Mouse (Mus musculus) stomach, embryonic 16.5 days (tissue): Measurements from ENCODE around the gene Cdk4. TPM values are rescaled to one million over a fixed set of nuclear protein-coding genes. Genes with fewer than 3 reads are reported as not detected.

ENCODE experiments used
- ATAC-seq: fragments of 200-750 bp; cut with Nextera tagmentation; 2 replicates; pipeline ENCODE4 v1.8.0; 2017; ENCODE audit warnings: moderate number of reproducible peaks, moderate TSS enrichment; ENCODE audit not compliant: insufficient read depth, low FRiP score
- H3K27ac ChIP-seq: fragments of 300-500 bp; sonication (generic); 2 replicates; pipeline ENCODE4 v1.5.1; 2014; ENCODE audit warnings: low read length
- H3K27me3 ChIP-seq: fragments of 300-500 bp; sonication (generic); 2 replicates; pipeline ENCODE4 v1.6.1; 2014; ENCODE audit warnings: low read length, control low read depth, mixed read lengths; ENCODE audit not compliant: control insufficient read depth, insufficient read depth
- H3K36me3 ChIP-seq: fragments of 300-500 bp; sonication (generic); 2 replicates; pipeline ENCODE4 v1.6.1; 2014; ENCODE audit warnings: low read length; ENCODE audit not compliant: control insufficient read depth, insufficient read depth
- H3K4me1 ChIP-seq: fragments of 300-500 bp; sonication (generic); 2 replicates; pipeline ENCODE4 v1.6.1; 2014; ENCODE audit warnings: low read length, control low read depth, mixed read lengths; ENCODE audit not compliant: control insufficient read depth, insufficient read depth
- H3K4me2 ChIP-seq: fragments of 300-500 bp; sonication (generic); 2 replicates; pipeline ENCODE4 v1.6.1; 2014; ENCODE audit warnings: low read depth, low read length, mixed read lengths
- H3K4me3 ChIP-seq: fragments of 300-500 bp; sonication (generic); replicated peaks from 2 replicates; pipeline ENCODE4 v1.5.1; 2014; ENCODE audit warnings: mild to moderate bottlenecking, low read length
- H3K9ac ChIP-seq: fragments of 300-500 bp; sonication (generic); 2 replicates; pipeline ENCODE4 v1.6.1; 2014; ENCODE audit warnings: low read length
- H3K9me3 ChIP-seq: fragments of 300-500 bp; sonication (generic); replicated peaks from 2 replicates; pipeline ENCODE4 v1.6.1; 2016; ENCODE audit warnings: low read length, control low read depth; ENCODE audit not compliant: control insufficient read depth
- WGBS: fragments of 180-500 bp; shearing (Covaris S2); extraction: QIAGEN DNeasy Blood & Tissue Kit; methylation state at CpG from one replicate; pipeline ENCODE4 v1.1.7; 2014; 5-methylcytosine and 5-hydroxymethylcytosine counted together
- polyA plus RNA-seq: library from polyadenylated mRNA; unstranded; fragments of >200 nt; fragmentation: Nextera tagmentation; extraction: Ambion mirVana; gene quantifications from 2 replicates; pipeline ENCODE4 v1.2.1, GENCODE M21; 2015

The Cdk4 gene
- polyA plus RNA-seq, 1 experiment from 2014 or later: 1,208 TPM

DNA sequence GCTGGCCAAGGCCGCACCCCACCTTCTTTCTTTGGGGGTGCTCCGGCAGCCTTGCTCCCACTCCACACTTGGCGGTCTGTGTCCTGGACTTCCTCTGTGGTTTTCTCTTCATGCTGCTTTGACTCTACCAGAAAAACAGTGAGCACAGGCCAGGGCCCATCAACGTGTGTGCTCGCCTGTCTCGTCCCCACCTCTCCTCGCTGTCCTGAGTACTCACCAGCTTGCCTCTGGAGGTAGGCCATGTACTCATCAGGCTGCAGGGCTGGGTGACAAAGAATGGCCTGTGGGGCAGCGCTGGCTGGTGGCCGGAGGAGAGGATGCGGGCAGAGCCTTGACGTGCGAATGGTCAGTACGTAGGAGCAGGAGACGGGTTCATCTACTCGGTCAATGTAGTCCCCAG lies 36.5 kb downstream of the Cdk4 start:
- no peak overlapping the region for H3K9ac ChIP-seq
- no peak overlapping the region for H3K4me3 ChIP-seq
- H3K27ac ChIP-seq: no peak overlapping the region
- H3K9me3 ChIP-seq: no peaks in the 10 kb centered on the region
- 90% methylated on average over 15 of the region's 15 CpGs for WGBS
- no peaks in the 10 kb centered on the region for H3K27me3 ChIP-seq
- no peak overlapping the region for H3K4me2 ChIP-seq
- no peak for ATAC-seq
- peaks cover 10% of the 10 kb centered on the region; the same call in 1 of the 2 replicates for H3K36me3 ChIP-seq
- H3K4me1 ChIP-seq: peaks cover 1% of the 10 kb centered on the region; the same call in 1 of the 2 replicates

DNA sequence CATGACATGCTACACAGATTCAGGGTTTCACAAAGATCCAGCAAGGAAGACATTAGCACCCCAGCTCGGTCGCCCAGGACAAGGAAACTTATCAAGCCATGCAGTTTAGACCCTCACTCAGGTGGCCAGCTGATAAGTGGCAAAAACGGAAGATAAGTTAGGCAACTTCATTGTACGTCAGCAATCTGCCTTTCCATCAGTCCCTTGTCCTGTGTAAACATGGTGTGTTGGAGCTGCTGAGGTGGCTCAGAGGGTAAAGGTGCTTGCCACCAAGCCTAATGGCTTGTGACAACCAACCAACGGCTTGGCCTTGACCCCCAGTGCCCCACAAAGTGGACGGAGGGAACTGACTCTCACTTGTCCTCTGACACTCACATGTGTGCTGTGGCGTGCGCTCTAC lies 37.1 kb downstream of the Cdk4 start:
- Histone ChIP-seq H3K4me3 (no peak overlapping the region), H3K4me2 (no peak overlapping the region), H3K9me3 (no peaks in the 10 kb centered on the region), H3K4me1 (no peaks in the 10 kb centered on the region), H3K27me3 (no peaks in the 10 kb centered on the region), H3K27ac (no peak overlapping the region), H3K36me3 (peaks cover 10% of the 10 kb centered on the region; the same call in 1 of the 2 replicates), H3K9ac (no peak overlapping the region)
- WGBS: 63% methylated on average over 8 of the region's 8 CpGs
- no peak for ATAC-seq

DNA sequence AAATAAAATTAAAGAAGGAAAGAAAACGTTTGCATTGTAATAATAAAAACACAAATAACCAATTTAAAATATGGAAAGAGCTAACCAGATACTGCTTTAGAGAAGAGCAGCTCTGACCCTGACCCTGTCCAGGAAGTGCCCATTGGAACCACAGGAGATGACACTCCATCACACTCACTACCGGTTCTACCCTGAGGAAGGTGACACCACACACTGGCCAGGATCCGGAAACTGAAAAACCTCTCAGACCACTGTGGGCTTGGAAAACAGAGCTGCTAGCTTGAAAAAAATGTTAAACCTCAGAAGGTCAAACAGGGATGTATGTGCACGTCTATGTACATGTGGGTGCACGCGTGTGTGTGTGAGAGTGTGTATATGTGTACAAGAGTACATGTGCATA lies 37.8 kb downstream of the Cdk4 start:
- Histone ChIP-seq H3K27ac (no peak overlapping the region), H3K4me2 (no peak overlapping the region), H3K9ac (no peak overlapping the region), H3K36me3 (peaks cover 6% of the 10 kb centered on the region; the same call in 1 of the 2 replicates), H3K9me3 (no peaks in the 10 kb centered on the region), H3K4me1 (no peaks in the 10 kb centered on the region), H3K4me3 (no peak overlapping the region), H3K27me3 (no peaks in the 10 kb centered on the region)
- ATAC-seq: no peak
- 79% methylated on average over 6 of the region's 6 CpGs for WGBS

DNA sequence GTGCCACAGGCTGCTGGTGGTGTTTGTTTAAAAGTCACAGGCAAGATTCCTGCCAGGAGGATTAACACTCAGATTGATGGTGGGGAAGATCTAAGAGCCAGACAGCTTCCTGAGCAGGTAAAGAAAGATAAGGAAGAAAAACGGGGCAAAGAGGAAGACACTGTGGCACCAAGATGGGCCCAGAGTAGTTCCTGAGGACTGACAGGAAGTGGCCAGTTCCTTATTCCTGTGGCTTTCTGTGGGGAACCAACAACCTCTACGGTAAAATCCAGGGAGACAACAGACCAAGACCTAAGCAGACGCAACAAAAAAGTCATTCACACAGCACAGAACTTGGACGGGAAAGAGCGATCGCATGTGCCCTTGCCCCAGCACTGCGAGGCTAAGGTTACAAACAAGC lies 40.3 kb downstream of the Cdk4 start:
- H3K9me3 ChIP-seq: no peaks in the 10 kb centered on the region
- H3K9ac ChIP-seq: no peak overlapping the region
- no peaks in the 10 kb centered on the region for H3K36me3 ChIP-seq
- no peaks in the 10 kb centered on the region for H3K27me3 ChIP-seq
- WGBS: 46% methylated on average over 7 of the region's 7 CpGs
- H3K27ac ChIP-seq: no peak overlapping the region
- no peak overlapping the region for H3K4me2 ChIP-seq
- H3K4me3 ChIP-seq: no peak overlapping the region
- ATAC-seq: no peak
- no peaks in the 10 kb centered on the region for H3K4me1 ChIP-seq

DNA sequence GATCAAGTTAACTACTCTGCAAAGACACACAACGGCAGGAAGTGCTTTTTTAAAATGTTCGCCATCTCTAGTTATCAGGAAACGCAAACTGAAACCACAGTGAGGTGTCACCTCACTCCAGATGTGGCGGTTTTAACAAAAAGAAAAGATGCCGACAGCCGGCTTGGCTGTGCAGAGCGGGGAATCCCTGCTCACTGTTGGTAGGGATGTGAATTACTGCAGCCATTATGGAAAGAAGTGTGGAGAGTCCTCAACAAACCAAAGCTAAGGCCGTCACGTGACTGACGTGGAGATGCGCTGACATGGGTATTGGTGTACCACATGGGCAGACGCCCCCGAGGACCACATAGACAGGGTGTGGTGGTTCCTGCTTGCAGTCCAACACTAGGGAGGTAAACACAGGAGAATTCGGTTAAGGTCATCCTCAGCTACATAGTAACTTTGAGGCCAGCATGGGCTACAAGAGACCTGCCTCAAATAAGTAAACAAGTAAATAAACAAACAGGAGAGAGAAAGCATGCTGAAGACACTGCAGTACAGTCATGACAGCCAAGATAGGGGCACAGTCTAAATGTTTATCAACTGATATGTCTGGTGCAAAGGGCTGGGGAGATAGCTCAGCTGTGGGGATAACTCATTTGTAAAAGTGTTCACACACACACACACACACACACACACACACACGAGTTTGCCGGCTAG lies 44.4 kb downstream of the Cdk4 start:
- Histone ChIP-seq H3K27ac (no peak overlapping the region), H3K36me3 (no peaks in the 10 kb centered on the region), H3K4me1 (no peaks in the 10 kb centered on the region), H3K4me3 (no peak overlapping the region), H3K9me3 (no peaks in the 10 kb centered on the region), H3K4me2 (no peak overlapping the region), H3K27me3 (no peaks in the 10 kb centered on the region), H3K9ac (no peak overlapping the region)
- 83% methylated on average over 16 of the region's 16 CpGs for WGBS
- ATAC-seq: no peak

DNA sequence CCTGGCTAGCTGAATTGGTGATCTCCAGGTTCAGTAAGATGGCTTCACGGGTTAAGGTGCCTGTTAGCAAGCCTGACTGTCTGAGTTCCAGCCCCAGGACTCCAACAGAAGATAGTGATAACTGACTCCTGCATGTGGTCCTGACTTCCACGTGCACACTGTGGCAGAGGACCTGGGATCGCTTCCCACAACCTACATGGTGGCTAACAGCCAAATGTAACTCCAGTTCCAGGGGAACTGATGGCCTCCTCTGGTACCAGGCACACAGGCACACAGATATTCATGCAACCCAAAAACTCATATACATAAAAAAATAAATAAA lies 44.9 kb downstream of the Cdk4 start:
- no peak overlapping the region for H3K4me2 ChIP-seq
- ATAC-seq: no peak
- H3K36me3 ChIP-seq: no peaks in the 10 kb centered on the region; the same call in 1 of the 2 replicates
- no peak overlapping the region for H3K4me3 ChIP-seq
- H3K9ac ChIP-seq: no peak overlapping the region
- H3K27ac ChIP-seq: no peak overlapping the region
- H3K9me3 ChIP-seq: no peaks in the 10 kb centered on the region
- 71% methylated on average over 3 of the region's 3 CpGs for WGBS
- no peaks in the 10 kb centered on the region for H3K4me1 ChIP-seq
- H3K27me3 ChIP-seq: no peaks in the 10 kb centered on the region

DNA sequence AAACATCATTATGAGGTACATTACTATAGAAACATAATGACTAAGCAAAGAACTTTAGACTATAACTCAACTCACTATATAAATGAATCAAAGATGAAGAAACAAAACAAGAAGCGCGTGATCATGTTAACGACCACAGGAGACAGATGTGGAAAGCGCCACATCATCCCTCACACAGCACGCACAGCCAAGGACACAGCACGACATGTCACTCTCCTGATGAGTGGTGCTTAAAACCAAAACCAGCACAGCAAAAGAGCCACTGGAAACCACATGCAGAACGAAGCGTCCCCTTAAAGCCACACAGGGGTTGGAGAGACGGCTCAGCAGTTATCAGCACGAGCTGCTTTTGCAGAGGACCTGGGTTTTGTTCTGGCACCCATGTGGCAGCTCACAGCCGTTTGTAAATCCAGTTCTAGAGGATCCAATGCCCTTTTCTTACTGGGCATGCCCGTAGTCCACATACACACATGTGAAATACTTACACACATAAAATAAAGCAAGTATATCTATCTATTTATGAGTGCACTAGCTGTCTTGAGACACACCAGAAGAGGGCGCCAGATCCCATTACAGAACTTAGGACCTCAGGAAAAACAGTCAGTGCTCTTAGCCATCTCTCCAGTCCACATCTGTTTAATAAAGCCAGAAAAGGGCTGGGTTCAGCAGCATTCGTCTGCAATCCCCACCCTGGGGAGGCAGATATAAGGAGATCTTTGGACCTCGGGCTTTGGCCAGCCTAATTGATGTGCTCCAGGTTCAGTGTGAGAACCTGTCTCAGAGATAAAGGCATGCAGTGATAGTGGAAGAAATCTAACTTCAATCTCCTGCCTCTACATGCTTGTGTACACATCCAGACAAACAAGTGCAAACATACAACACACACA lies 47.9 kb downstream of the Cdk4 start:
- H3K4me1 ChIP-seq: no peaks in the 10 kb centered on the region
- 89% methylated on average over 15 of the region's 15 CpGs for WGBS
- H3K36me3 ChIP-seq: no peaks in the 10 kb centered on the region; the same call in 1 of the 2 replicates
- H3K27me3 ChIP-seq: no peaks in the 10 kb centered on the region
- ATAC-seq: no peak
- no peak overlapping the region for H3K27ac ChIP-seq
- H3K4me2 ChIP-seq: no peak overlapping the region
- H3K4me3 ChIP-seq: no peak overlapping the region
- no peak overlapping the region for H3K9ac ChIP-seq
- H3K9me3 ChIP-seq: no peaks in the 10 kb centered on the region

DNA sequence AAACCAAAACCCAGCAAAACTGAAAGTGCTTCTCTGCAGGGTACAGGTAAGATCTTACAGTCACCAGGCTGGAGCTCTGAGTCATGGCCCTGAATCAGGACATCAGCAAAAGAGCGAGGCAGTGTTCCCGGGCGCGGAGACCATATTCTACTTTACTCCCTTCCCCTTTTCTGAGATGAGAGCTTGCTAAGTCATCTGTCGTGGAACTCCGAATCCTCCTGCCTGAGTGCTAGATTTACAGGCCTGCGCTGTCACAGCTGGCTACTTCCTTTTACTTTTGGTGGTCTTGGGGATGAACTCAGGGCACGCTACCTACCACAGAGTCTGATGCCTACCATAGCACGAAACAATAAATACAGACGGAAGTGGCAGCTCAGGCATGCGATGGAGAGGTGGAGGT lies 51.1 kb downstream of the Cdk4 start:
- no peak overlapping the region for H3K9ac ChIP-seq
- no peak overlapping the region for H3K4me2 ChIP-seq
- no peaks in the 10 kb centered on the region for H3K9me3 ChIP-seq
- H3K36me3 ChIP-seq: peaks cover 3% of the 10 kb centered on the region; the same call in 1 of the 2 replicates
- no peak overlapping the region for H3K4me3 ChIP-seq
- H3K27ac ChIP-seq: no peak overlapping the region
- H3K27me3 ChIP-seq: no peaks in the 10 kb centered on the region
- ATAC-seq: no peak
- H3K4me1 ChIP-seq: no peaks in the 10 kb centered on the region
- WGBS: 90% methylated on average over 11 of the region's 11 CpGs

DNA sequence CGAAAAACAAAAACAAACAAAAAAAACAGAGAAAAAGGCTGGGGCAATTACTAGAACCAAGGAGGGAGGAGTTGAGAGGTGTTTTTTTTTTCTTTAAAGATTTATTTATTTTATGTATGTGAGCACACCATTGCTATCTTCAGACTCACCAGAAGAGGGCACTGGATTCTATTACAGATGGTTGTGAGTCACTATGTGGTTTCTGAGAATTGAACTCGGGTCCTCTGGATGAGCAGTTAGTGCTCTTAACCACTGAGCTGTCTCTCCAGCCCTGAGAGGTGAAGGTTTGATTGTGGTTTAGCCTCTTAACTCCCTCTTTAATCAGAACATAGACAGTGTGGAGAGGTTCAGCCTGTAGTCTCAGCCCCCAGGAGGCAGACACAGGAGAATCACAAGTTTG lies 51.7 kb downstream of the Cdk4 start:
- H3K4me3 ChIP-seq: no peak overlapping the region
- no peaks in the 10 kb centered on the region for H3K9me3 ChIP-seq
- H3K36me3 ChIP-seq: peaks cover 3% of the 10 kb centered on the region; the same call in 1 of the 2 replicates
- no peak overlapping the region for H3K27ac ChIP-seq
- H3K4me1 ChIP-seq: 0 out of 2 replicates have a peak, but pooled peaks cover under 1% of the 10 kb centered on the region
- WGBS: 84% methylated on average over 2 of the region's 2 CpGs
- no peak overlapping the region for H3K9ac ChIP-seq
- H3K4me2 ChIP-seq: no peak overlapping the region
- H3K27me3 ChIP-seq: no peaks in the 10 kb centered on the region
- ATAC-seq: no peak
